Mouse (Mus musculus): ENCODE measurements around the gene Triobp.

GRCm38 (mm10) chr15:78912040-78912439 lies 35.5 kb upstream of the Triobp start:
- no peak for TF ChIP-seq POLR2A (IDR thresholded peaks at IDR 0.05; ENCODE audit: borderline replicate concordance, extremely low read depth, low read depth, low read length)
- TF ChIP-seq CTCF (IDR thresholded peaks at IDR 0.05; ENCODE audit: insufficient read depth, low read length): peak; percentile 32; the same call in 1 of the 2 replicates
